Mouse (Mus musculus) common myeloid progenitor, adult 5-6 weeks (primary cell): ENCODE measurements around the gene Plin1. TPM values are rescaled to one million over a fixed set of nuclear protein-coding genes. Genes with fewer than 3 reads are reported as not detected.
A peak's percentile ranks its signal among the peaks of the same experiment; 100 is the strongest.

ENCODE experiments used
- ATAC-seq: replicated peaks from 2 replicates; pipeline ENCODE4 v1.8.0; 2016; ENCODE audit warnings: low read depth, mild to moderate bottlenecking, moderate TSS enrichment, inconsistent platforms; ENCODE audit not compliant: poor library complexity, severe bottlenecking
- total RNA-seq: library from RNA; stranded (forward); fragments of 200-1000, 187-1606 nt; gene quantifications from 2 replicates; pipeline ENCODE4 v1.2.3, GENCODE M21; 2017

Gene Plin1
- total RNA-seq, 1 experiment from 2014 or later, result not detected

DNA sequence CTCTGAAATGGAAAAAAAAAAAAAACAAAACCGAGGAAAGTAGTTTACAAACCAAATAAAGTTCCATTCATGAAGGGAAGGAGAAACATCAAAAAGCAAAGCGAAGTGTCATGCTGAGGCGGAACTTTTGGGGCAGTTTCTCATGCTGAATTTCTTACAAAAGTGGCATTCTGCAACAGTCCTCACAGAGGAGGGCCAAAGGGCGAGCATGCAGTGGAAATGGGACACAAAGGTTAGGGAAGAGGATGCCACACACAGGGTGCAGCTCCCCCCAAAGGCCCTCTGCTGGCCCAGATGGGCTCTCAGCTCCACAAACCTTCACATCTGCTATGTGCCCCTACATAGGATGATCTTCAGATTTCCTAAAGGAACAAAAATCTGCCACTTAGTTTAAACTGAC lies 7.6 kb upstream of the Plin1 start:
- no peak for ATAC-seq

DNA sequence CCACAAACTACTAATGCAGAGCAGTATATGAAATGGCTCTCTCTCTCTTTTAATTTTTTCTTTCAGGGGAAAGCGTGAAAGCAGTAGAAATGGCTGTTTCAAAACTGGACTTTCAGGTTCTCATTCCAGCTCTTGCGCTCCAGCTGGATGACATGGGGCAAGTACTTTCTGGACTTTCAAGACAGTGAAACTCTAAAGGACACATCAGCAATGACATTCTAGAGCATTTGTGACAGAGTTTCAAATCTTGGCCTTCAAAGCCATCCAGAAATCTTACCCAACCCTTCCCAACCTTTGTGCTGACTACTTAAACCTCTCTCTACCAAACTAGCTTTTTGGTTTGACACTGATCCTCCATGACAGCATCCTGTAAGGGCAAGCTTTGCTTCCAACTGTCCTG lies 6.2 kb upstream of the Plin1 start:
- ATAC-seq, result no peak

DNA sequence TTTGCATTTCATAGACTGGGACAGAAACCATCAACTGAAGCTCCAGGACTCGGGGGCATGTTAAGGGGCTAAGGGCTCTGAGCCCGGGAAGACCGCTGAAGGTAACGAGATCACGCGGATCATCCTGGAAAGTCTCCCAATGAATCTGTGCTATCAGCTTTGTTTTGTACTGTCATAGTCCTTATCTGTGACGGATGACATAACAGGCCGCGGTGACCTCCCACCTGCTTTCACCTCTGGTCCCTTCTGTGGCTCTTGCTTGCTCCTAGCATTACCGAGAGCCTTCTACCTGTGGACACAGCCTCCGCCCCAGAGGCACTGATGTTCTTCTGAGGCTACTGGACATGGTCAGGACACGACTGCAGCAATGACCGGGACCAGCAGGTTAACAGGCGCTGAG lies 3.8 kb upstream of the Plin1 start:
- ATAC-seq, result no peak

DNA sequence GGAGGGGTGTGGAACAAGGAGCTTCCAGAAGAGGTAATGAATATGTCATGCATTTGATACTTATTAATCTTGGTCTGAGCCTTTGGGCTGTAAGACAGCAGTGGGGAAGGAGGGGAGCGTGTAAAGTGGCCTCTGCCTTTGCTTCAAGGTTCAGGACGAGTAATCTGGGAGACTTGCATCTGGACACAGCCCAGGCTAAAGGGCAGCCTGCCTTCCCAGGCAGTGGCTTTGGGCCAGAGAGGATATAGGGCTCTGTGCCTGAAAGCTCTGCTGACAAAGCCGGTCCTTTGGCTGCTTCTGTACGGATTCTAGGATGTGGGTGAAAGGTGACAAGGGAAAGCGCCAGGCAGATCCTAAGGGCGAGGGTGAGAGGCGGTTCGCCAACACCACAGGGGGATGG lies 1.9 kb upstream of the Plin1 start:
- ATAC-seq, result no peak

DNA sequence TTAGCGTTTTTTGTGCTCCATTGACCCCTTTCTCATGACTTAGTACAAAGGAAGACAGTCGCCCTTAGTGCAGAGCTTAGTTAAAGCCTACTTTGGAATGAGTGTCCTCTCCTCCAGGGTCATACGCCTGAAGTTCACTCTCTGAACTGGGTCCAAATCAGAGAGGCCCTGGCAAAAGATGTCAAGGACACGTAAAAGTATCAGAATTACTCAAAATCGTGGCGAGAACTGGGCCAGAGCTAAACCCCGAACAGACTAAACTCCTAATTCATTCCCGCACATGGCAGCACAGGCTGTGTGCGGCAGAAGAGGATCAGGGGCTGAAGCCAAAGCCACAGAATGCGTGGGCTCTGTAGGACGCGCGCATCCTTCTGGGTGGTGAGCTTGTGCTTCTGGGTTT lies 1.3 kb downstream of the Plin1 start:
- no peak for ATAC-seq

DNA sequence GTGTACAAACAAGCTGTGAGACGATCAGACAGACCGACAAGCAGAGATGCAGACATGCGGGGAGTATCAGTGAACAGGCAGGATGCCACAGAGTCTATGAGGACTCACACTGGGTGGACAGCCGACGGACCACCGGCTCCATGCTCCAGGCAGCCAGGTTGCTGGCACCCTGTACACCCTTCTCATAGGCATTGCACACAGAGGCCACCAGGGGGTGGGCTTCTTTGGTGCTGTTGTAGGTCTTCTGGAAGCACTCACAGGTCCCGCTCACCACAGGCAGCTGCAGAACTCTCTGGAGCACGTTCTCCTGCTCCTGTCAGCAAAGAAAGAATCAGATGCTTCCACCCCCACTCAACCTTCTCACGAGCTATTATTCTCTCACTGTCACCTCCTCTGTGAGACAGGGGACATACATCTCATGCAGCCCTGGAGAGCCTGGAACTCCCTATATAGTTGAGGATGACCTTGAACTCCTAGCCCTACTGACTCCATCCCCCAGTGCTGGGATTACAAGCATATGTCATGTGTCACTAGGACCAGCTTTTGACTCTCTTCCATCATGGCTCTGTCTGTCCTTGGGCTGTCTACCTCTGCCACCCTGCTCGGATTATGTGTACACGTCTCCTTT lies 2.8 kb downstream of the Plin1 start:
- no peak for ATAC-seq

DNA sequence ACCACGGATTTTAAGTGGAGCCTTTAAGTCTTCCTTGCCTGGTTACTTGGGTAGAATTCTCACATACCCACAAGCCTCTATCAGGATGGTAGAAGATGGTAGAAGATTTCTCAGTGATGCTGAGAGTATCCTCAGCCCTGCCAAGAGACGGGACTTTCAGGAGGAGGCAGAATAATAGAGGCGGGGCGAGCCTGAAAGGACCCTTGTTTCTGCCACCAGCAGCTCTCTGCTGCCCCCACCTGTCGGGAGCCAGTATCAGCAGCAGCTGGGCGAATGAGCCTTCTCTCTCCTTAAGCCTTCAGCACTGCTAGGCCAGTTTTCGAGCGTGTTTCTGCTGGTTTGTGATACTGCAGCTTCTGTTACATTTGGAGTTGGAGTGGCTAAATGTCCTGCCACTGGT lies 3.5 kb downstream of the Plin1 start:
- peak; percentile 71 for ATAC-seq

DNA sequence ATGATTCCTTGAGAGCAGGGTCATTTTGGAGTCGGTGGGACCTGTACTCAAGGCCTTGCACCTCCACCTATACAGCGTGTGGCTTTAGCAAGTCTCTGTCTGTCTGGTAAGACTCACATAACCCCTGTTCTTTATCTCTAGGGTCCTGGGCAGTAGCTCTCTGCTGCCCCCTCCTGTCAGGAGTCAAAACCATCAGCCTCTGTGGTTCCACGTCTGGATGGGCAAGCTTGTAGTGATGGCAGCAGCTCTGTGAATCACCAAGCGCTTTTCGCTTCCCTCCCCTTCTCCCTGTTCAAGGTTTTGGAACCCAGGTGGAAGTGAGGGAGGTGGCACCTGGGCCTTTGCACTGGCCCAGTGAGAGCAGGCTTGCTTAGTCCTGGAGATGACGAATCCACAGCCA lies 4.5 kb downstream of the Plin1 start:
- peak; percentile 76 for ATAC-seq

DNA sequence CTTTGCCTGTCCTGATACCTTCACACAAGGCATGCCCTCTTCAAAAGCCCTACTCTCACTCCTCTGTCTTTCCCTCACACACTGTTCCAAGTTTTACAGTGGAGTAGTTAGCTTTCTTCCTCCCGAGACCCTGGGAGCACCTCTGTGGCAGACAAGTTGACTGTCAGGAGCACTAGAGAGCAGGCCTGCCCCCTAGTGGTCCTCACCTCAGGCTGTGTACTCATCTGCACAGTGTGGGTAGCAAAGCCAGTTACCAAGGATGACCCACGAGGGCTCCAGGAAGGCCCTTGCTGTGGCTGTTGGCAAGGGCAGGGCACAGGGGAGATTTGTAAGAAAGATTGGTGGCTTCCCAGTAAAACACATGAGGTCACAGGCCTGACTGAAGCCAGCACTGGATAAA lies 5.6 kb downstream of the Plin1 start:
- peak; percentile 67 for ATAC-seq

DNA sequence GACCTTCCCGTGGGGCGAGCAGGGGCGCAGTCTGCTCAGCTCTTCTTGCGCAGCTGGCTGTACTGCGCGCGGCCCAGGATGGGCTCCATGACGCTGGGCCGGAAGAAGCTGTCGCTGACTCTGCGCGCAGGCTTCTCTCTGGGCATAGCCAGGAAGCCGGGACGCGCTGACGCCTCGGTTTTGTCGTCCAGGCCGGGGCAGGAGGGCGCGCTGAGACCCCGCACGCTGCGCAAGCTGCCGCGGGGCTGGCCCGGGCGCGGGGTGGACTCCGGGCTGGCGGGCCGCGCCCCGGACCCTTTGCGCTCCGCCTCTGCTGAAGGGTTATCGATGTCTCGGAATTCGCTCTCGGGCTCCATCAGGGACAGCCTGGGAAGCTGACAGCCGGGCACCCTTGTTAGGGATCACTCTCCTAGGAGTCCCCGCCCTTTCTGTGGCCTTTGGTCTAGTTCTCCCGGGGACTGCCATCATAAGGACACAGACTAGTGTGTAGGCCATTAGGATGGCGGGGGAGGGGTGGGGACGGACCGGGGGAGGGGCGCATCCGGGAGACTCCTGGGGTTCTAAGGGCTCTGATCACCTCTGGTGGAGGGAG lies 11.2 kb downstream of the Plin1 start:
- peak; percentile 78 for ATAC-seq

DNA sequence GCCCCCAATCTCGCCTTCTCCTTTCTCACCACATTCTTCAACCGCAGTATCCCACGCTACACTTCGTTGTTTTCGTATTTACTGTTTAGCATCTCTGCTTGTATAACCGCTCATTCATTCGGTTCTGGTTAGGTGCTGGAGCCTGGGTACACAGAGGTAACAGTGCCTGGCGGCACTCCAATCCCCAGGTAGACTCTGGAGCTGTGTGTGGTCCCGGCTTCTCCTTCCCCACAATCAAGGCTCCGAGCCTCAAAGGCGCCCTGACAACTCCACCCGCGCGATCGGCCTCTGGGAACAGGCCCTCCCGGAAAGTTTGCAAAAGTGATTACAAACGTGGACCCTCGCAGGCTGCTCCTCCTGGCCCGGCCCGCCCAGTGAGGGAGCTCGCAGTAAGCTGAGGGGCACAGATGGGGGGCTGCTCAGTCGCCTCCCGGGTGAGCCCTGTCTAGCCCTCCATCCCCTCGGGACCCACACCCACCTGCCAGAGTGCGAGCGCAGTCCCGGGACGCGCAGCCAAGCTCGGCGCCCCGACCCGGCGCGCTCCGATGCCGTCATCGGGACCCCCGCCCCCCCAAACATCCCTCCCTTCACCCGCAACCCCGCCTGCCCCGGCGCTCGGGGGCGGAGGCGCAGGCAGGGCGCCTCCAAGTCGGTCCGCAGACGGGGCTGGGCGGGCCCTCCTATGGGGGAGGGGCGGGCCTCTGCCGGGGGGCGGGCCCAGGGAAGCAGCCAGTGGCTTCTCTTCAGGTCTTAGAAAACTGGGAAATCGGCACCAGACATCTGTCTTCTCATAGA lies 17.3 kb downstream of the Plin1 start, which contains the start of gene Kif7:
Kif7 (minus strand) TSS at position 534 of the 795 bp plus-strand sequence.
- peak; percentile 57 for ATAC-seq

DNA sequence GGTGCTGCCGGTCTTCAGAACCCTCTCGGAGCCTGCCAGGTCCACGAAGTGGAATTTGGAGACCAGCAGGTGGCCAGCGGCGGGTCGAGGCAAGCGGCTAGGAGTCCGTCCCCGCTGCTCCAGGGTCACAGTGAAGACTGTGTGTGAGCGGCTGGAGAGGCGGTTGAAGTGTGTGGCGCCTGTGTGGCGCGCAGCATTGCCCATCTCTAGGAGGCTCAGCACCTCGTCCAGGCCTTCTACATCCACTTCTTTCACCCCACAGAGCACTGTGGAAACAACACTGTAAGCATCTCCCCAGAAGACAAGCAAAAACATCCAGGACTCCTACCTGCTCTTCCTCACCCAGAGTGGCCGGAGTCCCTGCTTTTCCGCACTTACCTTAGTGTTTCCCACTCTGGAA lies 21.9 kb downstream of the Plin1 start:
- no peak for ATAC-seq

DNA sequence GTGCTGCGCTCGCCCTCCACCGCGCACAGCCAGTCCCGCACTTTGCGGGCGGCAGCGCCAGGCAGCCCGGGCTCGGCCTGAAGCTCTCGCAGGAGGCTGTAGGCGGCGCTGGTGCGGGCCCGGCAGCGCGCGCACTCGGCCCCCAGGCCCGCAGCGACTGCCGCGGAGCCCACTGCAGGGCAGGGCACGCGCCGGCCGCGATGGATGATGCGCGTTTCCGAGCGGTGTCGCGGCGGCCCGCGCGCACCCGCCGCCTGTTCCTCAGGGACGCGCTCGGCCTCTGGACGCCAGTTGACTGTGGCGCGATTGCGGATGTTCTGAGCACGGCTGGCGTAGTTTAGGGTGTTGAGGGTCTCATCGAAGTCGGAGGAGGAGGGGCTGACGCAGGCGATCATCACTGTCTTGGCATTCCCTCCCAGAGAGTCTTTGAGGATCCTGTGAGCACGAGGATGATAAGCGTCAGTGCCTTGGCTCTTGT lies 22.5 kb downstream of the Plin1 start:
- ATAC-seq, result peak; percentile 43; the same call in 1 of the 2 replicates

DNA sequence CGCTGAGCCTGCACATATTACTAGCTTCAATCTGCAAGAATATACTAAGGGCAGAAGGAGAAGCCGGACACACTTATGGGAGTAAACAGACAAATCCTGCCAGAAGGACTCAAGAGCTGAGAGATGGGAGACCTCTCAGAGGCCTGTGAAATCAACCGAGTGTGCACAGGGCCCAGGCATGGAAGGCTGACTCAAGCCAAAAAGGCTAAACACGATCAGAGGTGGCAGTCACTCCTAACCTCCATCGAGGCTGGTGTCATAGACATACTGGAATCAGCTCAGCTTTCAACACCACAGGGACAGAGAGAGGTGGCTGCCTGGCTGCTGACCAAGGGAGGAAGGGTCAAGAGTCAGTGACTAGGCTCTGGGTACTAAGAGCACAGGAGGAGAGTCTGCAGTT lies 27.5 kb downstream of the Plin1 start:
- ATAC-seq, result no peak

DNA sequence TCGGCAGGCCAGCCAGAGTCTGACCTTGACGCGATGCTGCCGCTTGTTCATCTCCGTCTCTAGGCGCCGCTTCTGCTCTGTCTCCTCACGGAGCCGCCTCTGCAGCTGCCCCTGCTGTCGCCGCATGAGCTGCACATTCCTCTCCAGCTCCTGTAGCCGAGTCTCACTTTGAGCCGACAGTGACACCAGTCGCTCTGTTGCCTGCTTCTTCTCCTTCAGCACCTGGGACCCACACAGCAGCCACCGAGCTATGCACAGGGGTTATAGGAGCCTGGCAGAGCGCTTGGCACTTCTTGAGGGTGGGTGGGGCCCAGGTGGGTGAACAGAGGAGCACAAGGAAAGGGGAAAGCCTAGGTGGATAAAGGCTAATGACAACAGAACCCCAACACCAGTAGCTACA lies 29.9 kb downstream of the Plin1 start:
- no peak for ATAC-seq

DNA sequence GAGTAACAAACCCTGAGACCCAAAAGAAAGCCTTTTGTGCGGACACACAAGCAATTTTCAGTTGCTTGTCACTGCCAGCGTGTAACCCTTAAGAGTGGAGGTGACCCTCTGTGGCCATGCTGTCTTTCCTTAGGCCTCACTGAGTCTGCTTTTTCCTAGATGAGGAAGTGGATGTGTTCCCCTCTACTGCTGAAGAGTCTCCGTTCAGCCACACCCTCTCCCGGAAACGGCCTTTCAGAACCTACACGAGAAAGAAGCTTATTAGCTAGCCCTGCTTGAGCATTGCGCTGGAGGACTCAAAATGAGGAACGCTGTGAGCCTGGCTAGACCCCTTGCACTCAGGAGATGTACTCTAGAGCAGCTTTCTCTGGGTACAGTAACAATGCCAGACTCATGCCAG lies 36.2 kb downstream of the Plin1 start:
- no peak for ATAC-seq

DNA sequence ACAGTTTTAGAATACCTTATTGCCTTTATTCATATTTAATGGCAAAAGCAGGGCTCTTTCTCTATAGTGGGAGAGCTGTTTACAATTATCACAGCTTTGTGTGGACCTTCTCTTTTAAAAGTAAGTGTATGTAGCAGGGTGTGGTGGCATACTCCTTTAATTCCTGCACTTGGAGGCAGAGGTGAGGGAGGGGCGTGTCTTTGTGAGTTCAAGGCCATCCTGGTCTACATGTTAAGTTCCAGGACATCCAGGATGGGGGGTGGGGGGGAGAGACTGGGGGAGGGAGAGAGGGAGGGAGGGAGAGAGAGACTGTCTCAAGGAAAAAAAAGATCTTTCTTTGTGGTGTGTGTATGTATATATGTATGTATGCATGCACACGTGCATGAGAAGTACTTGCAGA lies 52.5 kb downstream of the Plin1 start:
- no peak for ATAC-seq

DNA sequence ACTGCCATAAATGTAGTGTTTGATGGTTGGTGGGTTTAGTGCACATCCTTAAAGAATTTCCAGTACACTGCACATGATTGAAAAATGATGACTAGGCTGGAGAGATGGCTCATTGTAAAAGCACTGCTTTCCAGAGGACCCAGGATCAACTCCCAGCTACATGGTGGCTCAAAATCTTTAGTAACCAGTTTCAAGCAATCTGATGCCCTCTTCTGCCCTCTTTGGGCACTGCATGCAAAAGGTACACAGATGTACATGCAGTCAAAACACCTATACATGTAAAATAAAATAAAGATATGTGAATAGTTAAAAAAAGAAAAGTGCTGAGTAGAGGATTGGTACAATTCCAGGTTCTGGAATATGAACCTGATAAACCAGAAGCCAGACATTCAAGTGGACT lies 53.5 kb downstream of the Plin1 start:
- no peak for ATAC-seq

DNA sequence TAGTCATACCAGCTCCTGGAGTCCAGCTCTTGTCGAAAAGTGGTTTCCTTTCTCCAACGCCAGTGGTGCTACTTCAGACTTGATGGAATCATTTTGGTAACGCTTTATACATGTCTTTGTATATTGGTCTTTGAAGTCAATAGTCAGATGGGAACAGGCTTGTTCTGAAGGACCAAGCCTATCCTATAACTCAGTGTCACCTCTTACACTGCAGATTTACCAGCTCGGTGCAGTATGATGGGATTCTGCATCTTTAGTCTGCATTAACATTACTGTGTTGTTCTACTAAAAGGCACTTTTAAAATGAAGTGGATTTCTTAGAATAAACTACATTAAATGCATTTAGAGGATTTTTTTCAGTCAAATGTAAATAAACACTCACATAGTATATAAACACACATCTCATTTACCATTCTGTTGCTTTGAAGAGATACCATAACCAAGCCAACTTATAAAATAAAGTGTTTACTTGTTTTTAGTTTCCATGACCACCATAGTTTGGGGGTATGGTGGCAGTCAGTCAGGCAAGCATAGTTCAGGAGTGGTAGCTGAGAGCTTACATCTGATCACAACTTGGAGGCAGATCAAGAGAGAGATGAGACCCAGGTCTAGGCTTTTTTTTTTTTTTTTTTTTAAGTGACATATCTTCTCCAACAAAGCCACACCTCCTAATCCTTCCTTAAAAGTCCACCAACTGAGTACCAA lies 61.7 kb downstream of the Plin1 start:
- ATAC-seq, result no peak
